Mouse (Mus musculus): Measurements from ENCODE around the gene Cox5b.
"Not testable (repeated sequence)": the region's sequence is repeated elsewhere in the genome, so short reads cannot be mapped to it uniquely, and the experiment has no call there.

The Cox5b gene

DNA sequence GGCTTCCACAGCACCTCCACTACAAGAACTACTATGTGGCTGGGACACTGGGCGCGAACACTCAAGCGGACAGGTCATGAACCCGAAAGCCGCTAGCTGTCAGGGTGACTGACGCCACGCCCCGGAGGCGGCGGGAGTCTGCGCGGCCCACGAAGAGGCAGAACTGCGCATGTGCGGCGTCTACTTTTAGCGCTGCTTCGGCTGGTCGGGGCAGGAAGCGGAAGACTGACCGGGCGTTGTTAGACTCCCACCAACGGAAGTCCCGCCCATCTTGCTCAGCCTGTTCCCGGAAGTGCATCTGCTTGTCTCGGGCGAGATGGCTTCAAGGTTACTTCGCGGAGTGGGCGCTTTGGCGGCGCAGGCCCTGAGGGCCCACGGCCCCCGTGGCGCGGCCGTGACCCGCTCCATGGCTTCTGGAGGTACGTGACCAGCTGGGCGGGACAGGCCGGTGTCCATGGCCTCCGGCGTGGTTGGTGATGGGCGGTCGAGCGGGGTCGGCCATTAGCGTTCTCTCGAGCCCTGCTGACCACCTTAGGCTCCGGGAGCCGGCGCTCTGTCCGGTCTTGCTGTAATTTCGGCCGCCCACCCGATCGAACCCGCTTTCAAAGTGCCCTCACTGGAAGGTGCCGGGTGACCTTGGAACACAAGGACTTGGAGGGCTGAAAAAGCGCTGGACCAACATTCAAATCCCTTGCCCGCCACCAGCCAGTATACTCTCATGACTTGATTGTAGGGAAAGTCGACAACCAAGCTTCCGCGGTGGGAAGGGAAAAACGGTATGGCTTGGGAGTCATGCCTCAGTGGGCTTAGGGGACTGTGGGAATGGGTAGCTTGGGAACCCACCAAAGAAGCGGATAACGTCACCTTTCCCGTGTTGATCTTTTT is at the start of gene Cox5b:
Gene Cox5b (plus strand): TSS at position 179 of the 885 bp plus-strand sequence.
- DNase-seq (ENCODE audit: low read depth, low spot score) = peak; percentile 99

DNA sequence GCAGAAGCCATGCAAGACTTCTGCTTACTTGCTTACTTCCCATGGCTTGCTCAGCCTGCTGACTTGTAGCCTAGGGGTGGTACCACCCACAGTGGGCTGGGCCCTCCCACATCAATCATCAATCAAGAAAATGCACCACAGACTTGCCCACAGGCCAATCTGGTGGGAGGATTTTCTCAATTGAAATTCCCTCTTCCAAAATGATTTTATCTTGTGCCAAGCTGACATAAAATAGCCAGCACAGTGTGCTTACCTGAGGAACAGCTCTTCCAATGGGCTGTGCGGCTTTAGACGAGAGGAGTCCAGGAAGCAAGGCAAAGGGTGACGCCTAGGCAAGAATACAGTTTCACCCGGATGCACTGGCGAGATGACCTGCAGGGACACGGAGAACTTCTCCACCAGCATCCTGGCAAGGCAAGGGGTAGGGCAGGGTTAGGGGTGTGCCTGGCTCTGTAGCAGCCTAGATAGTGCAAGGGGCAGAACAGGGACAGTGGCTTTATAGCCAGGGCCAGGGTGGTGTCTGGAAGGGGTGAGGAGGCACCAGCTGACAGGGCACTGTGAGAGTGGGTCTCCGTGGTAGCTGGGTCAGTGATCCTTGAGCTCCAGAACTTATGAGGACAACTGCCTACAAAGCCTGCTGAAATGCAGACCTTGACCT is 47.2 kb upstream of the Cox5b start:
- DNase-seq (ENCODE audit: low read depth, low spot score) = no peak

DNA sequence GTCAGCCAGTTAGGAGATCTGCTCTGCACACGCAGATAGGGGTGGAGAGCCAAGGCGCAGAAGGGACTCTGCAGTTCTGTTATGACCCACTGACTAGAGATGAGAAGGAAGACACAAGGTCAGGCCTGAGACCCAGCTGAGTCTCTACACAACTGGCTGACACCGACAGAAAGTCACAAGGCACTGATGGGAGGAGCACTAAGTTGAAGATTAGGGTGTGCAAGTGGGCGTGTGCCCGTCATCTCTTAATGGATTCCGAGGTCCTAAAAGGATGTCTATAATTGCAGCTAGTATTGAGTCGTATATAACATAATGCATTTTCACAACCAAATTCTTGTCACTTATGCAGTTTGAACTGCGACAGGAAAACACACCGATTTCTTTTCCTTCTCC is 46.6 kb upstream of the Cox5b start:
- DNase-seq (ENCODE audit: low read depth, low spot score) = no peak

DNA sequence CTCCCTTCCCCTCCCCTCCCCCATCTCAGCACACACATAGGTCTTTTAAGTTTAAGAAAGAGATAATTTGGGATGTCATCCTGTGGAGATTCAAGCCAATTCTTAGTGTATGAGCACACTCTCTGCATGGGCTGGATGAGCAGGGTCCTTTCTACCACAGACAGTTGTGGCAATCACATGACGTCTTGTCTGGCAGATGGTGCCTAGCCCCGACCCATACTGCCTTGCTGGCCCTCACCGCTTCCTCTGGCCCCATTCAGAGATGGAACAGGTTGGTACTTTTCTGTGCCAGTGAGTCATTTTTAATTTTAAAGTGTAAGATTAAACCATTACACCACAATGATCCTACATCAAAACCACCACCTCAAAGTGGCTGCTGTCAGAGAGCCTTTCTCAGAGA is 45.0 kb upstream of the Cox5b start:
- no peak for DNase-seq (ENCODE audit: low read depth, low spot score)

DNA sequence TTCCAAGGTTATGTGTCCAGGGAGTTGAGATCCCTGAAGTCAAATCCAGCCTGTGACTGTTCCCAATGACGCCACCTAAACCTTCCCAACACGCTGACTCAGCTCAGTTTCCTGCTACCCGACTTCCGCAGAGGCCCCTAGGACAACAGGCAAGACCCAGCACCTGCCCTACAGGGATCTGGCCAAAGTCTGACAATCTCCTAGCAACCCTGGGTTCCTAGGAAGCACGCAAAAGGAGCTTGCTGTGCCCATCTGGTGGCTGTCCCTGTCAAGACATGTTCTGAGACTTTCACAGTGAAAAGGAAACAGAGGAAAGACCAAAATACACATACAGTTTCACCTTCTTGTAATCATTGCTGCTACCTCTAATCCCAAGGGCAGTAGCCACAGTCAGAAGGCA is 43.6 kb upstream of the Cox5b start:
- no peak for DNase-seq (ENCODE audit: low read depth, low spot score)

DNA sequence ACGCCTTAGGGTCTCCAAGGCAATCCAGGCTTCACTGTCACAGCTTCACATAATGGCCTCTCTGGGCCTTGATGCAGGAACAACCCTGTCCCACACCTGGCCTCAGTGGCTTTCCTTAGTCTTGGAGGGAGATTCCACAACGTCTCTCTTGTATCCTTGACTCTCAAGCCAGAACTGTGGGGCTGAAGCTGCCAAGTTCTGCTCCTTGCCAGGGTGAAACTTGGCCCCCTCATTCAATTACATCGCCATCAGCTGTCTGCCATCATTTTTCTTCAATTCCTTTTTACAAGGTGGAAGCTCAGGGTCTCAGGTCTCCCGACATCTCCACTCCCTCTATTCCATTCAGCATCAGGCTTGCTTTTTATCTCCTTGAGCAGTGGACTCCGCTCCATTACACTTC is 36.2 kb upstream of the Cox5b start:
- DNase-seq (ENCODE audit: low read depth, low spot score) = no peak

DNA sequence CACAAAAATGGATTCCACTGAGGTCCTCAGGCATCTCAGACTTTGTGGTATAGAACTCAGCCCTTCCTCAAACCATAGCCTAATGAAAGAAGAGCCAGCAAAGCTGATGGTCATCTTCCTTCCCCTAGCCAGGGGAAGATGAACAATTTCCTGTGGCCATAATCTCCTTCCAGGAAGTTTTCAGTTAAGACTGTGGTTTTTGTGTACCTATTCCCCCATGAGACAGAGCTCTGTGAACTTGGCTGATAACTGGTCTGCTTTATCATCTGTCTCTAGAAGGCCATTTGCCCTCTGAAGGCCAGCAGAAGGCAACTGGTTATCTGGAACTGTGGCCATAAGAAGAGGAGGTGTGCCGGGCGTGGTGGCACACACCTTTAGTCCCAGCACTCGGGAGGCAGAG is 35.0 kb upstream of the Cox5b start:
- DNase-seq (ENCODE audit: low read depth, low spot score) = no peak

DNA sequence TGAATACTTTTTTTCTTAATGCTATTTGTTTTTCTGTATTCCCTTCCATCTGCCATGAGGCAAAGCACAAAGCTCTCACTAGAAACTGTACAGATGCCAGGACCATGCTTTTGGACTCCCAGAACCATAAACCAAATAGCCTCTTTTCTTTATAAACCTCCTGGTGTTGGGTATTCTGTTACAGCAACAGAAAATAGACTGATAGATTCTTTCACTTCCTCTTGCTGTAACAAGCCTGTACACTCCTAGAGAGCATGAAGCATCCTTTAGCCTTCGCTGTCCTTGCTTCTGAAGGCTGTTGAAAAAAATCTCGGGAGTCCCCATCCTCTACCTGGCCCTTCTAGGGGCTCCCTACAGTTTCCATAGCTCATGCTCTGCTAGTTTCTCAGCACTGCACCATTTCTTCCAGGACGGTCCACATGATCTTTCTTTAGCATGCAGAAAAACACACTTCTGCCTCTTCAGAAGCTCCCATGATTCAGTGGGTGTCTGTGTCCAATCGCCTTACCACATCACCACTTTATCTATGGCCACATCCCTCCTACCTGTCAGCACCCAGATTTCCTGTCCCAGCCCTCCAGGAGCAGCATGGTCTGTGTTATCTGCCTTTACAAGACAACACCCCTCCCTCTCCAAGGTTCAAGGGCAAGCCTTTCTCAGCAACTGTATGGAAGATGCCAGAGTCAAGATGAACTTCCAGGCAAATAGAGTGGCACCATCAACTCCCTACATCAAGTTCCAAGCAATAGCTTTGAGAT is 33.4 kb upstream of the Cox5b start:
- no peak for DNase-seq (ENCODE audit: low read depth, low spot score)

DNA sequence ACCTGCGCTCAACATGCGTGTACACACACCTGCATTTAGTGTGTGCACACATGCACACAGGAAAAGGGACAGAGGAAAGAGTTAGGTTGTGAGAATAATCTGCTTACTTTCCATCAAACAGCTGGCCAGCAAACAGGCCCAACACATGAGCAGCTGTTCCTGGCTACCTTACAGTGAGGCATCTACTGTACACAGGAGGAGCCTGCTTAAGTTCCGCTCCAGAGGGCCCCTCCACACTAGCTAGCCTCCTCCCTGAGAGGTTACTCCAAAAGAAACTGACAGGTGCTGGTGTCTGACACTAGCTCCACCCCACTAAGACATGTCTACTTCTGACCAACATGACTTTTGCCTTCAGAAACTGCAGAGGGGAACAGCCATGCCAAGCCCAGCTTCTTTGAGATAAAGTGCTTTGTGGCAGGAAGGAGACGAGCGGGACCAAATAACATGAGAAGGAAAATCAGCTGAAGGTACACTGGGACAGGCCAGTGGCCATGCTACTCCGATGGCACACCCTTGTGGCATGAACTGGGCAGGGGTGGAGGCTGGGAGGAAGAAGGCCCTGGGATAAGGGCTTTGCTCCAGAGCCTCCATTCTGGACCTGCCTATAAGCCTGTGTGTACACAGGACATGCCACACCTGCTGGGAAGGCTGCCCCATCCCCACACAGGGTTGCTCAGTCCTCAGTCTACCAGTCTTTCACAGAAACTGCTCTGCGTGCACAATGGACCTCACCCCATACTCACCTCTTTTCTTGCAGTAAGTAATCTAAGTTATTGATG is 32.4 kb upstream of the Cox5b start:
- DNase-seq (ENCODE audit: low read depth, low spot score) = no peak

DNA sequence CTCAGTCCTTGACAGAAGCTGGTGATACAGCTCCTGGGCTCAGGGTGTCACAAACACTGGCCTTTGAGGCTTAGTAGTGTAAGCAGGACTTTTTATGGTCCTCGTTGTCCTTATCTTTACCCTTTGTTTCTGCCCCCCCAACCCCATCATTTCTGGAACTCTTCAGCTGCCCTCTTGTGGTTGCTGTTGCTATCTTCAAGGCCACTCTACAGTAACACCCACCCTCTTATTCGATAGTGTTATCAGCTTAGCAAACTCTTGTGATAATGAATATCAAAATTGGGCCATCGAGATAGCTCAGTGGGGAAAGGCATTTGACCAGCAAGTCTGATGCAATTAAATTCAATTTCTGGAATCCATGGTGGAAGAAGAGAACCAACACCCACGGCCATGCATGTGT is 26.8 kb upstream of the Cox5b start:
- DNase-seq (ENCODE audit: low read depth, low spot score) = no peak

DNA sequence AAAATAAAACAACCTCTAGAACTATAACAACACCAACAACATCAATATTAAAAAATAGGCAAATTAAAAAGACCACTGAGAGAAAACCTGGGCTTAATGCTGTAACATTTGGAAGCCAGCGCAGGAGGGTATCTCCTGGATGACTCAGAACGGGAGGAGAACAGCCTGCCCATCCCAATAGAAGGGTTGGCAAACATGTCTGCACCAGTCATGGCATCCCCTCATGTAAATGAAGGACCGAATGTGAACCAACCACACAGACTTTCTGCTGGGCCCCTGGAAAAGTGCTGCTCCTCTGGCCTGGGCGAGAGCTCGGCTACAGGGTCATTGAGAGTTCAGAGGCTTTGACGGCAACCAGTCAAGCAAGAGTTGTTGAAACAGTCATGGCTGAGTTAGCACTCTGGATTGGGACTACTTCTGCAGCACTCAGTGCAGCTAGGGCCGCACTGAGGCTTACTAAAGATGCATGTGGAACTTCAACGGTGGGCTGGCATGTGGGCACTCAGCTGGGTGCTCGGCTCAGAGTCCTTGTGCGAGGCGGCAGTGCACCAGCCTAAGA is 26.0 kb upstream of the Cox5b start:
- DNase-seq (ENCODE audit: low read depth, low spot score) = no peak

DNA sequence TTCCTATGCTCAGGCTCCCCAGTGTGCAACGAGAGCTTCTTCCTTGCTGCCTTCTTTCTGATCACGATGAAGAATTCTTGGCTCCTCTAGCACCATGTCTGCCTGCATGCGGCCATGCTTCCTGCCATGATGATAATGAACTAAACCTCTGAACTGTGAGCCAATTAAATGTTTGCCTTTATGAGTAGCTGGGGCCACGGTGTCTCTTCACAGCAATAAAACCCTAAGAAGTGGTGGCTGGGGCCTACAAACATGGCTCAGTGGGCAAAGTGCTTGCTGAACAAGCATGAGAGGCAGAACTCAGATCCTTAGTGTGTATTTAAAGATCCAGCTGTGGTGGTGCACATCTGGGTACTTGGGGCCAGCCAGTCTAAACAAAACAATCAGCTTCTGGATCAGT is 25.3 kb upstream of the Cox5b start:
- no peak for DNase-seq (ENCODE audit: low read depth, low spot score)

DNA sequence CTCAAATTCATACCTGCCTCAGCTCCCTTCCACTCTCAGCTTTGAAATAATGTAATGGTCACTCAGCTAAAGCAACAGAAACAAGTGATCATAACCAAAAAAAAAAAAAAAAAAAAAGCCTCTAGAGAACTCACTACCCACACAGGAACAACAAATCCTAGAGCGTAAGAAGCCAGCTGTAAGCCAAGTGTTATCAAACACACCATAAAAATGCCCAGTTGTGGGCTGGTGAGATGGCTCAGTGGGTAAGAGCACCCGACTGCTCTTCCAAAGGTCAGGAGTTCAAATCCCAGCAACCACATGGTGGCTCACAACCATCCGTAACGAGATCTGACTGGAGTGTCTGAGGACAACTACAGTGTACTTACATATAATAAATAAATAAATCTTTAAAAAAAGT is 23.2 kb upstream of the Cox5b start:
- DNase-seq (ENCODE audit: low read depth, low spot score) = not testable (repeated sequence)

DNA sequence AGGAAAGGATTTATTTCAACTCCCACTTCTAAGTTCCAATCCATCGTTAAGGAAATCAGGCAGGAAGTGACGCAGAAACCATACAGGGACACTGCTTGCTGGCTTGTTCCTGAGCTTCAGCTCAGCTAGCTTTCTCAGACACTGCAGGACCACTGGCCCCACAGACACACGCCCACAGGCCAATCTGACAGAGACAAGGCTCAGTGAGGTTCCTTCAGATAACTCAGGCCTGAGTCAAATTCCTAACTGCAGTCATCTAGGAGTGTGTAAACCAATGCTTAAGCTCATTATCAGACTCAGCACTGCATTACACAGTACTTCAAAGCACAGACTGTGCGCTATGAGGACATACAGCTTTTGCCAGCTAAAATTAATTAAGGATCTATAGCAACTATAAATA is 21.0 kb upstream of the Cox5b start:
- DNase-seq (ENCODE audit: low read depth, low spot score) = no peak

DNA sequence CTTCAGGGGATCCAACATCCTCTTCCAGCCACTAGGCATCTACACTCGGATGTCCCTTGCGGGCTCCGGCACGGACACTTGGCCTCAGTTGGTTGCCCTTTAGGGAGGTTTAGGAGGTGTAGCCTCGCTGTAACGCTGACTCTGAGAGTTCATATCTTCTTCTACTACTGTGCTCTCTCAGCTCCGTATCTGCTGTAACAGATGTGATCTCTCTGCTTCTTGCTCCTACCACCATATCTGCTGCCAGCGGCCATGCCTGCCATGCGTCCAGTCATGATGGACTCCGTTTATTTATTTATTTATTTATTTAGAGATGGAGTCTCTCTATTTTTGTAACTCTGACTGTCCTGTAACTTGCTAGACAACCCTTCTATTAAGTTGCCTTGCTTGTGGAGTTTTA is 20.0 kb upstream of the Cox5b start:
- no peak for DNase-seq (ENCODE audit: low read depth, low spot score)

DNA sequence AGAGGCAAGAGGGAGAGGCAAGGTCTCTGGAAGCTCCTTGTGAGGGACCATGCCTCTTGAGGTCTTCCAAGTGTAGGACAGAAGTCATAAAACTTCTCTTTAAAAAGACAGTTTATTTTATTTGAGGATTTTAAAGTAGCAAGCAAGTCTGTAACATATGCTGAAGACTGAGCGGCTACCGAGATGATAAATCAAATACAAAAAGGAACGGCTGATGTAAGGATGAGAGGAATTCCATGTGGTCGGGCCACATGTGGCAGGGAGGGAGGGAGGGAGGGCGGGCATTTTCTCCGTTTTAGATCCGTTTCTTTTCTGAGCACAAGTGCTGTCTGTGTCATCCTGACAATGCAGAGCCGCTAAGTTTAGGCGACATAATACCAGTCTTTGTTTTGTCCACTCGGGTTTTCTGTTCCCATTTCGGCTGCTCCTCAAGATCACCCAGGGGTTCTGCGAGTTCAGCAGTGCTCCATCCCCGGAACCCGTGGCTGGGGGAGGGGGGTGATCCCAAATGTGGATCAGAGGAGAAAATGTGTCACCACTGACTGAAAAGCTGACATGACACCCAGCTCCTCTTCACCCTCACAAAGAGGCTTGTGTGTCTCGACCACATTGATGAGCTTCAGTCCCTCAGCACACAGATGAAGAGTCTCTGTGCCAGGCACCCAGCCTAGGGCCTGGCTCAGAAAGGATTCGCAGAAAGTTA is 18.4 kb upstream of the Cox5b start:
- no peak for DNase-seq (ENCODE audit: low read depth, low spot score)

DNA sequence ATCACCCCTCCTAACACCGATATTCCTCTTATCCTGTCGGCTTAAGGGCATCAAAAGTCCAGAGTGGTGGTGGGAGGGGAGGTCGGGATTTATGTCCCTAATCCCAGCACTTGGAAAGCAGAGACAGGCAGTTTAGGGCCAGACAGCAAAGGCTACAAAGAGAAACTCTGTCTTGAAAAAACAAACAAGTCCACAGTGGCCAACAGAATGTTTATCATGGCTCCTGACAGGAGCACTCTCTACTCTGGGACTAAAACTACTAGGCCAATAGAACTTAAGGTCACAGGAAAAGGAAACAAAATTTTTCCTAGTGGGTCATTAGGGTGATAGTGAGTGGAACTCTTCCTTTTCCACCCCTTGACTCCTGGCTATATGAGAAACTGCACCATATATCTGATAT is 16.3 kb upstream of the Cox5b start:
- no peak for DNase-seq (ENCODE audit: low read depth, low spot score)

DNA sequence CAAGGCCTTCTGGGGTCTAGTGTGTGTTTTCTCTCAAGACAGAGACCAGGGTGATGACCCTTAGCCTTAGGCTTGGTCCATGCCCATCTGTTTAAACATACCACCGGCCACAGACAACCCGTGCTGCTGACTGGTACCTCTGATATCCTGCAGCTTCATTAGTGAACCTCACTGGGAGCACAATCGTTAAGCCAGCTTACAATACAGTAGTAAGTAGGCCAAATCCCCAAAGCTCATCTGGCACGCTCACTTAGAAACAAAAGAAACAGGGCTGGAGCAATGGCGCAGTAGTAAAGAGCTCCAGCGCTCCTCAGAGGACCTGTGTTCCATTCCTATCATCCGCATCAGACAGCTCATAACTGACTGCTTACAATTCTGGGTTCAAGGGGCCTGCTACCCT is 10.4 kb upstream of the Cox5b start:
- no peak for DNase-seq (ENCODE audit: low read depth, low spot score)

DNA sequence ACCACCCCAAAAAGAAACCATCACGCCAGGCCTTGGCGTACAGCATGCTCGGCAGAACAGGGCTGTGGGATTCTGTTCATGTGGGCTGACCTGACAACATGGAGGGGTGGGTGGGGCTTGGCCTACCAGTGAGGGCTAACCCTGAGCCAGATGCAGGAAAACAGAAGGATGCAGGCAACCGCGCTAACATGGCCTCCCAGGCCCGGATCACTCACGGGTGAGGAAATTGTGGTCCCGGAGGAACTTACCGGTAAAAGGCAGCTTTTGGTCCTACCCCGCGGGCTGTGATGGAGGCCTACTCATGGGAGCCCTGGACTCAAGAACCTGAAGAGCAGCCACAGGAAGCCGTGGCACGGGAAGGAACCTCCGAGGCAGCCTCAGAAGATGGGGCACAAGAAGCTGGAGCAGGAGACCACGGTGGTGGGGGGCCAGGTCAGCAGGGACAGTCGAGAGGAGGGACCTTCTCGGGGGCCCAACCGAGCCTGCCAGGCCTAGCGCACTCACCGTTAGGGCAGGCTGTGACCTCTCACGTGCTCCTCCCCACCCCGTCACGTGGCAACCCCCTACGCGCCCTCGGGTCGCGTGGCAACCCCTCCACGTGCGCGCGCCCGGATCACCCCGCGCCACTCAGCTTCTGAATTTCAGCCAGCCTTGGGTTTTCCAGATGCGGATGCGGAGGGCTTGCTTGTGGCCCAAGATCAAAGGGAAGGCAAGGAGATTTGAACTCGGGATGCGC is 8.5 kb upstream of the Cox5b start, which contains the start of gene Fam178b:
Gene Fam178b (minus strand): TSS at position 564 of the 736 bp plus-strand sequence.
- DNase-seq (ENCODE audit: low read depth, low spot score) = peak; percentile 75

Data from ES-CJ7 (cell line).